Mouse (Mus musculus) thymus, postnatal 14 days (tissue): Measurements from ENCODE around the gene Cluh.

Experiments used
- DNase-seq: peaks from one replicate; pipeline ENCODE4 v3.0.0; 2021

The Cluh gene

DNA sequence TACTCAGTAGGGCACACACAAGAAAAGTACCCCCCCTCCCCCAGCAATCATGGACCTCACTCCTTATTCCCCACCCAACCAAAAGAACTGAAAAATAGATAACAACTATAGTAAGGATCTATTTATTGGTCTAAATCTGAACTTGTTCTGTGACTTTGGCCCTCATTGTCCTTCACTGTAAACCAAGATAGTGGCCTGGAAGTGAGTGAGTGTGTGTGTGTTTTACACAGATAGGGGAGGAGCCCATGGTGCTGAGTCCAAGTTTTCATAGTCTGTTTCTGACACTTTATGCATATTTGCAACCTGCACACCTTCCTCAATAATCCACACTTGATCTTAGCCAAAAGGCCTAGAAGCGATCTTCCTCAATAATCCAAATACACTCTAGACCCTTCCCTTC lies 619 bp upstream of the Cluh start:
- no peak for DNase-seq

DNA sequence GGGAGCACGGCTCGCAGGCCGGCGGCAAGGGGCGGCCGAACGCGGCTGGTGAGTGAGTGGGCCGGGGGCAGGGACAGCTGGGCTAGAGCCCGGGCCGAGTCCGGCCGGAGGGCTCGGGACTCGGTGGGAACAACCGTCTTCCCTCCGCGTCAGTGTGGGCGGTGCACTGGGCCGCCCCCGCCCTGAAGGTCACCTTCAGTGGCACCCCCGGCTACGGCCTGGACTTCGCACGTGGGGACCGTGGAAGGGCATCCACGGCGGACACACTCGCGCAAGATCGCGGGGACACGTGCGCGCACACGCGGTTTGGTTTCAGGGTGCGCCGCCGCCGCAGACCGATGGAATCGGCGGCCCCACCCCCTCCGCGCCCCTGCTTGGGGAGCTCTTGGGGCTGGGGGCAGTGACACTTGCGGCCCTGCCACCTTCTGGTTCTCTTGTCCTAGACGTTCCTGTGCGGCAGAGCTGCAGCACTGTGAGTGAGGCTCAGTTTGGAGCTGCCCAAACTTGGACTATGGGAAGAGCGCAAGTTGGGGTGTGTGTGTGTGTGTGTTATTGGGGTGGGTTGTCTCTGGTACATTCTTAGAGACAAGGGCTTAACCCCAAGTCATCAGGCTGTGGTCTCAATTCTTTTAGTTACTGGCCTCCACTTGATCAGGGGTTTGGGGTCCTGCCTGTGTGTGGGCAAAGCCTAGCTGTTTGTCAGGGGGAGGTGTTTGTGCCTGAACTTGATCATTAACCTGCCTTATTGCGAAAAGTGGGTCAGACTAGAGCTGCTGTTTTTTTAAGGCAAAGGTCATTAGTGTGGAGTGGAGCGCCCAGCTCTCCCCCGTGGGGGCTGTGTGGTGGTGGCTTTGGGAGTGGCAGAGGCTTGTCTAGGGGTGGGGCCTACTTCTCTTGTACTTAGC lies 604 bp downstream of the Cluh start:
- no peak for DNase-seq

- no peak for DNase-seq
These were observed 1.3 kb downstream of the Cluh start for GRCm38 (mm10) chr11:74650576-74651100.

- DNase-seq: no peak
These were observed 3.5 kb downstream of the Cluh start for GRCm38 (mm10) chr11:74652791-74653191.

GRCm38 (mm10) chr11:74653385-74653784 lies 4.1 kb downstream of the Cluh start:
- DNase-seq: no peak

- DNase-seq: no peak
These were observed 6.6 kb downstream of the Cluh start for GRCm38 (mm10) chr11:74655941-74656340.

- no peak for DNase-seq
These were observed 11.0 kb downstream of the Cluh start for GRCm38 (mm10) chr11:74660336-74660735.

DNA sequence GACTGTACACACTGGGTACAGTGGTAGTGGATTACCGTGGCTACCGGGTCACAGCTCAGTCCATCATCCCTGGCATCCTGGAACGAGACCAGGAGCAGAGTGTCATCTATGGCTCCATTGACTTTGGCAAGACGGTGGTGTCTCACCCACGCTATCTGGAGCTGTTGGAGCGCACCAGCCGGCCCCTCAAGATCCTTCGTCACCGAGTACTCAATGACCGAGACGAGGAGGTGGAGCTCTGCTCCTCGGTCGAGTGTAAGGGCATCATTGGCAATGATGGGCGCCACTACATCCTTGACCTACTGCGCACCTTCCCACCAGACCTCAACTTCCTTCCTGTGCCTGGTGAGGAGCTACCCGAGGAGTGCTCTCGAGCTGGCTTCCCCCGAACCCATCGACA lies 12.3 kb downstream of the Cluh start:
- DNase-seq: no peak

DNA sequence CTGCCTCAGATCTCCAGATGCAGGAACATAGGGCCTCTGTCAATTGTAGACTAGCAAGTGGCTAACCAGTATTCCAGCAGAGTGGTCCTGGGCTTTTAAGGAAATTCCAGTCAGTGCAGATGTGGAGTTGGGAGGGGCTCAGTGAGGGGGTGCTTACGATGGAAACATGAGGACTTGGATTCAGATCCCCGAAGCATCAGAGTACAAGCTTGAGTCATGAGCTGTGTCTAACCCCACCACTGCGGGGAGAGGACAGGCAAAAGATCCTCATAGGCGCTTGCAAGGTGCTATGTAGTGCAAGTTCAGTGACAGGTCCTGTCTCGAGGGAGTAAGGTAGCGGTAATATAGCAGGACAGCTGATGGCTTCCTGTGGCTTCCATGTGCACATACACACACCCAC lies 12.9 kb downstream of the Cluh start:
- DNase-seq: no peak

DNA sequence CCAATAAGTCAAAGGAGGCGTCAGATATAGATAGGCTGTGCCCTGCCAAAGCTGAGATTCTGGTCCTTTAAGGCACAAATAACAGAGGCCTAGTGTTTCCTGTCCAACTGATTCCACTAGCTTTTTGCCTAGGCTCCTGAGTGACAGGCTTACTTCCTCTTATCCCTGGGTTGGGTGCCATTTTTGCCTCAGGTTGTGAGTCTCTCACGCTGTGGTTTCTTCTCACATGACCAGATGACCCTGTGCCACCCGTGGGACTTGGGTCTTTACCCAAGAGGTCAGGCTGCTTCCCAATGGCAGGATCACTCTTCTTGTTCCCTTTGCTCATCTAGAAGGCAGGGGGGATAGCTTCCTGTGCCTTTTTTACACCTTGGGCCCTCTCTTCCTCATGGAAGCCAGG lies 15.0 kb downstream of the Cluh start:
- no peak for DNase-seq

DNA sequence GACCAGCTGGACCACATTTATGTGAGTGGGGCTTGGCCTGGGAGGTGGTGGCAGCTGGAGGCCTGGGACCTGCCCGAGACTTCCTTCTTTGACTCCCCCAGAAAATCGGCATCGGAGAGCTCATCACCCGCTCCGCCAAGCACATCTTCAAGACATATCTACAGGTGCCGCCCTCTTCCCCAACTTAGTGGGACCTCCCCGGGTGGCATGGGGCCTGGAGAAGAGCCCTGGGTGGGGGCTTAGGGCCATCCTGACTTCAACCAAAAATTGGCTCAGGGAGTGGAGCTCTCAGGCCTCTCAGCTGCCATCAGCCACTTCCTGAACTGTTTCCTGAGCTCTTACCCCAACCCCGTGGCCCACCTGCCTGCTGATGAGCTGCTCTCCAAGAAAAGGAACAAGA lies 15.6 kb downstream of the Cluh start:
- DNase-seq: no peak

- DNase-seq: no peak
These were observed 16.5 kb downstream of the Cluh start for GRCm38 (mm10) chr11:74665631-74666283.

GRCm38 (mm10) chr11:74666284-74666652 lies 17.0 kb downstream of the Cluh start:
- no peak for DNase-seq

DNA sequence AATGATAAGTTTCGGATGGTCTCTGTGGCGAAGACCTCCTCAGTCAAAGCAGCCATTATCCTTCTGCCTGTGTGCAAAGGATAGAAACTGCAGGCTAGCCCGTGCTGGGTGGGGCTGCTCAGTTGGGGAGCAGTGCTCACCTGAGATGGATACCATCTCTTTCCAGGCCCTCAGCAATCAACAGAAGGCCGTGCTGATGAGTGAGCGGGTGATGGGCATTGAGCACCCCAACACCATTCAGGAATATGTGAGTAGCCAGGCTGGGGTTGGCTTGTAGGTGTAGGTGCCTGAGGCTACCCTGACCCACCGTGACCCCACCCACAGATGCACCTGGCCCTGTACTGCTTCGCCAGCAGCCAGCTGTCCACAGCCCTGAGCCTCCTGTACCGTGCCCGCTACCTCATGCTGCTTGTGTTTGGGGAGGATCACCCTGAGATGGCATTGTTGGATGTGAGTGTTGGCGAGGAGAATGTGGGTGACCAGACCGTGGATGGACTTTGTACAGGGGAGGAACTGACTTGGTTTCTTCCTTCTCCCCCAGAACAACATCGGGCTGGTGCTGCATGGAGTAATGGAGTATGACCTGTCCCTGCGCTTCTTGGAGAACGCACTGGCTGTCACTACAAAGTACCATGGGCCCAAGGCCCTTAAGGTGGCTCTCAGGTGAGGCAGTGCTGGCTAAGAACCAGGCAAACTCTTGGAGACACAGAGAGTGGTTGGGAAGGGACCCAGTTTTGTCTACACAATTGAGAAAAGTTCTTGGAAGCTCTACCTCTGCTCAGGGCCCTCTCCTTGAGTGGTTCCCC lies 17.7 kb downstream of the Cluh start:
- no peak for DNase-seq

GRCm38 (mm10) chr11:74667582-74668010 lies 18.3 kb downstream of the Cluh start:
- DNase-seq: no peak

DNA sequence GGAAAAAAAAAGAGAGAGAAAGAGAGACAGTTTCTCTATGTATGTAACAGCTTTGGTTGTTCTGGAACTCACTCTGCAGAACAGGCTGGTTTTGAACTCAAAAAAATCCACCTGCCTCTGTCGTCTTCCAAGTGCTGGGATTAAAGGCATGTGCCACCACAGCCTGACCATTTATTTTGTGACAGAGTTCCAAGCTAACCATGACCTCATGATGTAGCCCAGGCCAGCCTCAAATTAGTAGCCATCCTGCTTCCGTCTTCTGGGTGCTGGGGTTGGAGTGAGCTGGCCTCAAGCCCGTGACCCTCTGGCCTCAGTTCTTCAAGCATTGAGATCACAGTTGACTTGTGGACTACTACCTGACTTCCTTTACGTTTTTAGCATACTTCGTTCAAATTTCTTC lies 19.2 kb downstream of the Cluh start:
- DNase-seq: no peak

GRCm38 (mm10) chr11:74668971-74669370 lies 19.7 kb downstream of the Cluh start:
- no peak for DNase-seq

DNA sequence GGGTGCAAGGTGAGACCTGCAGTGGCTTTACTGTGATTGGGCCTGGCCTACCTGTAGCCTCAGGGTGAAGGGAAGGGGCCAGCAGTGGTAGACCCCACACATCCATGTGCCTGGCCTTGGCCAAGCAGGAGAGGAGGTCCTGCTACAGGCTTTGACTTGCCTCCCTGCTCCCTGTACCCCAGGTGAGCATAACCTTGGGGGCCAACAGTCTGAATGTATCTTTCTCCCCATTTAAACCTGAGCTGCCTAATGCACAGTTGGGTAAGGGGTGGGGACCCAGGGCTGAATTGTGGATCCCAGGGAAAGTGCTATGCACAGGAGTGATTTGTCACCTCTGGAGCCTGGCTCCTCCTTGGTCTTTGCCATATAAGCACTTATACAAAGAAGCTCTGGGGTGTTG lies 20.9 kb downstream of the Cluh start:
- no peak for DNase-seq

GRCm38 (mm10) chr11:74671013-74671412 lies 21.7 kb downstream of the Cluh start:
- no peak for DNase-seq

DNA sequence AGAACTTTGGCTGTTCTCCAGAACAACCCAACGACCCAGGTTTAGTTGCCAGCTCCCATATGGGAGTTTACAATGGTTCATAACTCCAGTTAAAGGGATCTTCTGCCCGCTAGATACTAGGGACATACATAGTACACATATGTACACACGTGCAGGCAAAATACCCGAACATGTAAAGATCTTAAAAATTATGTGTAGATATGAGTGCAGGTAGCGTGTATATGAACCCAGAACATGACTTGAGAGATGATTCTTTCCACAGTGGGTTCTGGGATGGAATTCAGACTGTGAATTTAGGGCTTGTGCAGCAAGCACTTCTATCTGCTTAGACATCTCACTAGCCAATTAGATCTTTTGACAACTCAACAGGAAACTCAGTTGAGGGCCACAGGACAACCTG lies 22.5 kb downstream of the Cluh start:
- DNase-seq: no peak

- DNase-seq: no peak
These were observed 23.7 kb downstream of the Cluh start for GRCm38 (mm10) chr11:74672901-74673513.

- no peak for DNase-seq
These were observed 24.3 kb downstream of the Cluh start for GRCm38 (mm10) chr11:74673561-74673960.

DNA sequence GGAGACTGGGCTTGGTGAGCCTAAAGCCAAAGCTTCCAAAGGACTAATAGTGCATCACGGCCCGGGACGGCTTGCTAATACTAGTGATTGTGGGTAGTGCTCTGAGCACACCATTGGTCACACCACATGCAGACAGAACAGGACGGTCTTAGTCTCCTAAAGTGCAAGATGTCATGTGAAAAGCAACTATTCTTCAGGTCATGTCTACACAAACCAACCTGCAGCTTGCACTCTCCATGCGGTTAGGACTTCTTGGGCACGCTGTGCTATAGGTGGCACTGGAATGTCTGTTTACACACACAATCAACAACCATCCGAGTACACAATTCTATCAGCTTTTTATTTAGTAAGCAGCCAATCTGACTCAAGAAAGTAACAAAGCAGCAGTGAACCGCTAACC lies 25.4 kb downstream of the Cluh start:
- no peak for DNase-seq
